In the genomic region with DNA sequence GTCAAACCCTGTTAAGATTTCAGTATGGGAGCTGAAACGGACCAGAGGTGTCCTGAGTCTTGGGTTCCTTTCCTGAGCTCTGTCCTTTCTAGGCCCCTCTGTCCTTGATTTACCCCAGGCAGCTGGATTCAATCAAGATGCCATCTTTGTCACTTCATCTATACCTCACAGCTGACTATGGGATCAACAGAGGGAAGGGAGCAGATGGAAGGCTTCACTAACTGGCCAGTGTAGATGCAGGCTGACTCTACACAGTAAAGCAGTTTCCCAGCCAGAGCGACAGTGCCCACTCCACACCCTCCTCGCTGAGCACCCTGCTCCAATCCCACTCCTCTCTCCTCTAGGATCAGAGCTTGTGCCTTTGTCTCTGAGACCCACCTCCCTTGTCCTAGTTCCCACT, we compare ENCODE assay signal across 19 mouse cellular contexts.
DNase-seq lines count a peak whose midpoint lies in the region; ATAC-seq and TF ChIP-seq lines count a peak whose summit lies in the region.
"Had no signal": no experiment of that assay in that cellular context is flagged by ENCODE, and none has a peak within 500 bp of the region (broad histone marks: within the 10 kb centered on the region; RNA-seq: fewer than 3 reads in every experiment).

No protein-coding gene starts in this region.

- peaks cover 5% of the 10 kb centered on the region; the same call in 1 of the 2 replicates for H3K36me3 ChIP-seq in forebrain, postnatal 0 days (ENCODE audit: insufficient read depth)
- no peaks in the 10 kb centered on the region for H3K36me3 ChIP-seq in forebrain, embryonic 14.5 days (ENCODE audit: control insufficient read depth, insufficient read depth, low read length)
- H3K36me3 ChIP-seq in embryonic facial prominence, embryonic 10.5 days (replicated peaks), result peaks cover 12% of the 10 kb centered on the region; the same call in 1 of the 2 replicates
- no peaks in the 10 kb centered on the region for H3K36me3 ChIP-seq in lung, postnatal 0 days (ENCODE audit: insufficient read depth, low read length)

- TF ChIP-seq CTCF in forebrain, postnatal 0 days (IDR thresholded peaks at IDR 0.05; ENCODE audit: low read depth), result no peak
- TF ChIP-seq CTCF in lung, postnatal 0 days (IDR thresholded peaks at IDR 0.05), result no peak

- H3K4me2 ChIP-seq in forebrain, postnatal 0 days (ENCODE audit: low read depth), result no peak overlapping the region
- H3K4me2 ChIP-seq in forebrain, embryonic 14.5 days (ENCODE audit: low read length), result no peak overlapping the region
- no peak overlapping the region for H3K4me2 ChIP-seq in lung, postnatal 0 days (replicated peaks; ENCODE audit: low read depth, low read length)
- H3K4me2 ChIP-seq: forebrain, embryonic 13.5 days; hindbrain, embryonic 14.5 days had no signal

- H3K27me3 ChIP-seq in forebrain, postnatal 0 days (ENCODE audit: insufficient read depth, low read length), result no peaks in the 10 kb centered on the region
- H3K27me3 ChIP-seq in forebrain, embryonic 14.5 days (replicated peaks; ENCODE audit: control insufficient read depth, insufficient read depth, low read length), result no peaks in the 10 kb centered on the region
- H3K27me3 ChIP-seq in embryonic facial prominence, embryonic 10.5 days (replicated peaks; ENCODE audit: low read depth, poor library complexity, severe bottlenecking), result no peaks in the 10 kb centered on the region
- H3K27me3 ChIP-seq in lung, postnatal 0 days (replicated peaks; ENCODE audit: insufficient read depth, low read length), result no peaks in the 10 kb centered on the region
- H3K27me3 ChIP-seq: forebrain, embryonic 13.5 days had no signal

- WGBS in forebrain, postnatal 0 days, result 86% methylated on average over 3 of the region's 3 CpGs
- 83% methylated on average over 3 of the region's 3 CpGs for WGBS in forebrain, embryonic 14.5 days
- WGBS in embryonic facial prominence, embryonic 10.5 days, result 63% methylated on average over 3 of the region's 3 CpGs
- WGBS in lung, postnatal 0 days, result 58% methylated on average over 3 of the region's 3 CpGs

- H3K4me1 ChIP-seq in forebrain, postnatal 0 days (ENCODE audit: insufficient read depth), result no peaks in the 10 kb centered on the region
- H3K4me1 ChIP-seq in forebrain, embryonic 14.5 days (ENCODE audit: control insufficient read depth, insufficient read depth, low read length), result no peaks in the 10 kb centered on the region
- H3K4me1 ChIP-seq in embryonic facial prominence, embryonic 10.5 days, result peaks cover 44% of the 10 kb centered on the region
- H3K4me1 ChIP-seq in lung, postnatal 0 days (ENCODE audit: insufficient read depth, low read depth, low read length), result no peaks in the 10 kb centered on the region
- H3K4me1 ChIP-seq: forebrain, embryonic 13.5 days had no signal

- peak; percentile 57; the same call in 1 of the 2 replicates for TF ChIP-seq EP300 in lung, postnatal 0 days (IDR thresholded peaks at IDR 0.05)

- DNase-seq in forebrain, postnatal 0 days, result no peak
- DNase-seq in forebrain, embryonic 14.5 days (ENCODE audit: low spot score), result no peak
- no peak for DNase-seq in embryonic facial prominence, embryonic 10.5 days (ENCODE audit: low spot score)
- peak; percentile 68 for DNase-seq in lung, postnatal 0 days (ENCODE audit: low spot score)
- DNase-seq in lung, postnatal 36 days, result peak; percentile 44
- DNase-seq in layer of hippocampus, adult 9-10 months (ENCODE audit: low spot score), result no peak
- no peak for DNase-seq in embryo, embryonic 11 days
- DNase-seq: adrenal gland, postnatal 10 days; B cell, adult 2 months; cerebellum, adult 11-12 months; cerebellum, adult 9-10 months; cerebellum, postnatal 25 days; gastrocnemius, postnatal 36 days; heart, adult 11 months; heart, postnatal 10 days had no signal

- no peak overlapping the region for H3K9ac ChIP-seq in forebrain, postnatal 0 days
- no peak overlapping the region for H3K9ac ChIP-seq in forebrain, embryonic 14.5 days (ENCODE audit: low read length)
- H3K9ac ChIP-seq in lung, postnatal 0 days (replicated peaks; ENCODE audit: low read depth), result no peak overlapping the region
- H3K9ac ChIP-seq: forebrain, embryonic 13.5 days; hindbrain, embryonic 14.5 days had no signal

- no peaks in the 10 kb centered on the region for H3K9me3 ChIP-seq in forebrain, postnatal 0 days (ENCODE audit: low read length)
- no peaks in the 10 kb centered on the region for H3K9me3 ChIP-seq in forebrain, embryonic 14.5 days (replicated peaks; ENCODE audit: control insufficient read depth, low read length)
- no peaks in the 10 kb centered on the region for H3K9me3 ChIP-seq in embryonic facial prominence, embryonic 10.5 days
- no peaks in the 10 kb centered on the region for H3K9me3 ChIP-seq in lung, postnatal 0 days (ENCODE audit: low read length)
- H3K9me3 ChIP-seq: forebrain, embryonic 13.5 days; G1E had no signal

- no peak overlapping the region for H3K4me3 ChIP-seq in forebrain, postnatal 0 days (ENCODE audit: low read depth, low read length)
- H3K4me3 ChIP-seq in forebrain, embryonic 14.5 days (ENCODE audit: low read depth, low read length), result no peak overlapping the region
- H3K4me3 ChIP-seq in embryonic facial prominence, embryonic 10.5 days, result no peak overlapping the region
- no peak overlapping the region for H3K4me3 ChIP-seq in lung, postnatal 0 days (ENCODE audit: low read depth, low read length)
- H3K4me3 ChIP-seq: forebrain, embryonic 13.5 days had no signal

- H3K27ac ChIP-seq in forebrain, postnatal 0 days (ENCODE audit: low read depth, low read length), result no peak overlapping the region
- no peak overlapping the region for H3K27ac ChIP-seq in forebrain, embryonic 14.5 days (ENCODE audit: low read depth, low read length)
- peak overlapping the region; percentile 48; the same call in 1 of the 2 replicates for H3K27ac ChIP-seq in embryonic facial prominence, embryonic 10.5 days (replicated peaks)
- H3K27ac ChIP-seq in lung, postnatal 0 days (ENCODE audit: low read length), result no peak overlapping the region
- H3K27ac ChIP-seq: forebrain, embryonic 13.5 days; hindbrain, embryonic 14.5 days had no signal

- ATAC-seq in forebrain, postnatal 0 days, result peak; percentile 47
- no peak for ATAC-seq in forebrain, embryonic 14.5 days
- peak; percentile 85 for ATAC-seq in lung, postnatal 0 days
- ATAC-seq: CD4-positive, CD25-positive, alpha-beta regulatory T cell, adult 4 months; forebrain, embryonic 13.5 days had no signal

Comparison
In these comparisons a context has a peak if more than half of its experiments do, and no peak if none do; other contexts are left out.
1. DNase-seq: peak in lung, postnatal 0 days (single experiment) and lung, postnatal 36 days (single experiment); none in forebrain, postnatal 0 days (single experiment), forebrain, embryonic 14.5 days (single experiment), embryonic facial prominence, embryonic 10.5 days (single experiment), layer of hippocampus, adult 9-10 months (single experiment) and embryo, embryonic 11 days (single experiment).